Mouse (Mus musculus) right cerebral cortex, postnatal 10 days (tissue): ENCODE results near the gene Zfp27.
A peak's percentile ranks its signal among the peaks of the same experiment; 100 is the strongest.

Experiments used
- DNase-seq, 2 experiments: peaks; one replicate each; pipeline ENCODE4 v3.0.0; 2021; ENCODE audit warnings: low spot score in 2 of 2

Zfp27 gene

GRCm38 (mm10) chr7:29905966-29906681 is at the start of gene Zfp27:
Gene Zfp27 (minus strand): TSS chr7:29906572.
- peak; percentile 80 to 89 for DNase-seq

- peak in 1 of 2 experiments; percentile 38 for DNase-seq
Measured at GRCm38 (mm10) chr7:29954731-29955130, 48.4 kb upstream of the Zfp27 start.

- DNase-seq, result peak; percentile 85 to 87
Measured at GRCm38 (mm10) chr7:29953513-29954401, 47.4 kb upstream of the Zfp27 start, which contains the start of gene Zfp74. Gene Zfp74 (minus strand): TSS chr7:29954089.

- DNase-seq, result no peak
Measured at GRCm38 (mm10) chr7:29953086-29953485, 46.7 kb upstream of the Zfp27 start.

GRCm38 (mm10) chr7:29944201-29944600 is 37.8 kb upstream of the Zfp27 start:
- DNase-seq, result peak; percentile 27 to 59

- DNase-seq, result no peak
Measured at GRCm38 (mm10) chr7:29943720-29944119, 37.3 kb upstream of the Zfp27 start.

GRCm38 (mm10) chr7:29942740-29943139 is 36.4 kb upstream of the Zfp27 start:
- DNase-seq, result no peak

- DNase-seq, result no peak
Measured at GRCm38 (mm10) chr7:29941027-29941426, 34.7 kb upstream of the Zfp27 start.

- no peak for DNase-seq
Measured at GRCm38 (mm10) chr7:29938856-29939255, 32.5 kb upstream of the Zfp27 start.

GRCm38 (mm10) chr7:29922780-29923179 is 16.4 kb upstream of the Zfp27 start:
- DNase-seq, result no peak

GRCm38 (mm10) chr7:29921439-29922093 is 15.2 kb upstream of the Zfp27 start:
- DNase-seq, result no peak

GRCm38 (mm10) chr7:29918062-29918453 is 11.7 kb upstream of the Zfp27 start:
- no peak for DNase-seq

GRCm38 (mm10) chr7:29917371-29918061 is 11.1 kb upstream of the Zfp27 start:
- DNase-seq, result no peak

GRCm38 (mm10) chr7:29912172-29912571 is 5.8 kb upstream of the Zfp27 start:
- DNase-seq, result no peak

GRCm38 (mm10) chr7:29910252-29910651 is 3.9 kb upstream of the Zfp27 start:
- DNase-seq, result no peak

- peak; percentile 89 to 92 for DNase-seq
Measured at GRCm38 (mm10) chr7:29908130-29908950, 2.0 kb upstream of the Zfp27 start, which contains the start of gene Zfp383. Gene Zfp383 (plus strand): TSS chr7:29908223.

GRCm38 (mm10) chr7:29907206-29907605 is 834 bp upstream of the Zfp27 start:
- DNase-seq, result no peak

- no peak for DNase-seq
Measured at GRCm38 (mm10) chr7:29906682-29907058, 298 bp upstream of the Zfp27 start.

- no peak for DNase-seq
Measured at GRCm38 (mm10) chr7:29904101-29904500, 2.3 kb downstream of the Zfp27 start.

- DNase-seq, result no peak
Measured at GRCm38 (mm10) chr7:29898351-29898750, 8.0 kb downstream of the Zfp27 start.

- DNase-seq, result no peak
Measured at GRCm38 (mm10) chr7:29892756-29893155, 13.6 kb downstream of the Zfp27 start.
